Mouse (Mus musculus) lung, adult 2 months (tissue): Measurements from ENCODE around the gene Rps18. TPM values are rescaled to one million over a fixed set of nuclear protein-coding genes. Genes with fewer than 3 reads are reported as not detected.

ENCODE experiments used
- DNase-seq: peaks from one replicate; pipeline ENCODE4 v3.0.0; 2022
- H3K4me1 ChIP-seq: fragments of 200-500 bp; 2 replicates; pipeline ENCODE4 v1.6.1; 2011; ENCODE audit warnings: low read length; ENCODE audit not compliant: control insufficient read depth, insufficient read depth
- H3K4me3 ChIP-seq: fragments of 200-500 bp; replicated peaks from 2 replicates; pipeline ENCODE3; 2011; ENCODE audit warnings: low read depth, mild to moderate bottlenecking, control low read depth, low read length; ENCODE audit errors: extremely low read depth
- CTCF ChIP-seq: fragments of 200-500 bp; IDR thresholded peaks from 2 replicates; pipeline ENCODE4 v1.5.1; 2011; ENCODE audit warnings: mild to moderate bottlenecking, low read length, control low read depth; ENCODE audit not compliant: insufficient read depth
- POLR2A ChIP-seq: fragments of 200-500 bp; IDR thresholded peaks from 2 replicates; pipeline ENCODE4 v1.6.1; 2011; ENCODE audit warnings: low read depth, mild to moderate bottlenecking, control low read depth, low read length, borderline replicate concordance; ENCODE audit errors: extremely low read depth
- WGBS: fragments of 180-500 bp; shearing (Covaris S2); methylation state at CpG from one replicate; pipeline ENCODE4 v1.1.7; 2018; 5-methylcytosine and 5-hydroxymethylcytosine counted together
- polyA plus RNA-seq: library from polyadenylated mRNA; depleted of rRNA; stranded (reverse); fragments of >200 nt; gene quantifications from 2 replicates; pipeline ENCODE4 v1.2.3, GENCODE M21; 2012

Rps18 gene
- polyA plus RNA-seq, 1 experiment: 331 TPM

- TF ChIP-seq POLR2A (no peak), CTCF (no peak)
- 85% methylated on average over 19 of the region's 19 CpGs for WGBS
- DNase-seq: no peak
Measured at GRCm38 (mm10) chr17:33948905-33949537, 6.8 kb downstream of the Rps18 start.

DNA sequence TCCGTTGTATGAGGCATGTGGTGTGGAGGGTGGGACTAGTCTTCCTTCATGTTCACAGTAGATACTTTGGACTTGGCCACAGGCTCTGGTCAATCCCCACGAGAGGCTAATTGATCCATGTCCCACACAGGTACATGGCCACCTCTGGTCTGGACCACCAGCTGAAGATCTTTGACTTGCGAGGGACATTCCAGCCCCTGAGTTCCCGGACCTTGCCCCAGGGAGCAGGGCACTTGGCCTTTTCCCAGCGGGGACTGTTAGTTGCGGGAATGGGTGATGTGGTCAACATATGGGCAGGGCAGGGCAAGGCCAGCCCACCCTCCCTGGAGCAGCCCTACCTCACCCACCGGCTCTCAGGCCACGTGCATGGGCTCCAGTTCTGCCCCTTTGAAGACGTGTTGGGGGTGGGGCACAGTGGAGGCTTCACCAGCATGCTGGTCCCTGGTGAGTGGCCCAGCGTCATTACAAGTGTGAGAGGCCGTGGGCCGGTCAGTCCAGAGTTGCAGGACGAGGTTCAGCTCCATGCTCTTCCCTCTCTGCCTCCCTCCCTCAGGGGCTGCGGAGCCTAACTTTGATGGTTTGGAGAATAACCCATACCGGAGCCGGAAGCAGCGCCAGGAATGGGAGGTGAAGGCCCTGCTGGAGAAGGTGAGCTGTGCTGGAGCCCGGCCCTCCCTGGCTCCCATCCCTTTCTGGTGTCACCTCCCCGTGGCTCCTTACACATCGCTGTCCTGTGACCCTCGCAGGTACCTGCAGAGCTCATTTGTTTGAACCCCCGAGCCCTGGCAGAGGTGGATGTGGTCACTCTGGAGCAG is 7.5 kb downstream of the Rps18 start:
- Histone ChIP-seq H3K4me3 (no peak overlapping the region), H3K4me1 (peaks cover 11% of the 10 kb centered on the region; the same call in 1 of the 2 replicates)
- WGBS: 86% methylated on average over 22 of the region's 22 CpGs
- no peak for DNase-seq
- no peak for TF ChIP-seq POLR2A
- TF ChIP-seq CTCF: no peak

More at GRCm38 (mm10) chr17:33948905-33949537, 6.8 kb downstream of the Rps18 start:
- peaks cover 11% of the 10 kb centered on the region; the same call in 1 of the 2 replicates for H3K4me1 ChIP-seq
- no peak overlapping the region for H3K4me3 ChIP-seq

- no peak for DNase-seq
- Histone ChIP-seq H3K4me1 (peaks cover 11% of the 10 kb centered on the region; the same call in 1 of the 2 replicates), H3K4me3 (no peak overlapping the region)
- 75% methylated on average over 10 of the region's 10 CpGs for WGBS
- TF ChIP-seq POLR2A (no peak), CTCF (no peak)
Measured at GRCm38 (mm10) chr17:33947430-33948089, 8.2 kb downstream of the Rps18 start.

DNA sequence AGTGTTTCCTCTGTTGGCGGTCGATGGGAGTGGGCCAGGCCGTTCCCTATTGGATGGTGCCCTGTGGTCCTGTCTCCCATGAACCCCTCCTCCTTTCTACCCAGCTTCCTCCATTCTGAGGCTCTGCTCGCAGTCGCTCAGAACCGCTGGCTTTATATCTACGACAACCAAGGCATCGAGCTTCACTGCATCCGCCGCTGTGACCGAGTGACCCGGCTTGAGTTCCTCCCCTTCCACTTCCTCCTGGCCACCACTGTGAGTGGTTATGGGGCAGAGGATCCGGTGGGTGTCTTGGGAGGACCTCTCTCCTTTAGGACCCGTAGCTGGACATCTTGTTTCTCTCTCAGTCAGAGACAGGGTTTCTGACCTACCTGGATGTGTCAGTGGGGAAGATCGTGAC is 12.3 kb downstream of the Rps18 start:
- TF ChIP-seq CTCF (no peak), POLR2A (no peak)
- no peak for DNase-seq
- H3K4me1 ChIP-seq: peaks cover 10% of the 10 kb centered on the region; the same call in 1 of the 2 replicates
- H3K4me3 ChIP-seq: no peak overlapping the region
- 88% methylated on average over 15 of the region's 15 CpGs for WGBS

- no peak for TF ChIP-seq POLR2A
- no peak for TF ChIP-seq CTCF
- DNase-seq: no peak
- H3K4me1 ChIP-seq: peaks cover 10% of the 10 kb centered on the region; the same call in 1 of the 2 replicates
- H3K4me3 ChIP-seq: peak overlapping the region; percentile 3
- 47% methylated on average over 19 of the region's 19 CpGs for WGBS
Measured at GRCm38 (mm10) chr17:33941381-33941780, 14.4 kb downstream of the Rps18 start.

DNA sequence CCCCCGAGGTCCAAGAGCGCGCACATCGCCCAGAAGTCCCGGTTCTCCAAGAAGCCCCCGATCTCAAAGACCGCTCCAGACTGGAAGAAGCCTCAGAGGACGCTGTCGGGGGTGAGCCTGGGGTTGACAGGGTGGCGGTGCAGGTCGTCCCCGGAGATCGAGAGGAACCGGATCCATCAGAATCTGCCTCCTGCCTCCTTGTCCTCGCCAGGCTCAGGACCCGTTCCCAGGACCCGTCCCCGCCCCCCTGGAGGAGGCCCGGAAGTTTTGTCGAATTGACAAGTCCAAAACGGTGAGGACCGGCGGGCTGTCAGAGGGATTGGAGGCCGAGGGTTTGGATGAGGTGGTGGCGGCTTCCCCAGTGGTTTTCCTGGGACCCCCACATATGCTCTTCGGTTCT is 14.8 kb downstream of the Rps18 start:
- no peak for DNase-seq
- TF ChIP-seq POLR2A: no peak
- no peak for TF ChIP-seq CTCF
- peaks cover 10% of the 10 kb centered on the region; the same call in 1 of the 2 replicates for H3K4me1 ChIP-seq
- H3K4me3 ChIP-seq: peak overlapping the region; percentile 82
- WGBS: 2% methylated on average over 26 of the region's 26 CpGs

DNA sequence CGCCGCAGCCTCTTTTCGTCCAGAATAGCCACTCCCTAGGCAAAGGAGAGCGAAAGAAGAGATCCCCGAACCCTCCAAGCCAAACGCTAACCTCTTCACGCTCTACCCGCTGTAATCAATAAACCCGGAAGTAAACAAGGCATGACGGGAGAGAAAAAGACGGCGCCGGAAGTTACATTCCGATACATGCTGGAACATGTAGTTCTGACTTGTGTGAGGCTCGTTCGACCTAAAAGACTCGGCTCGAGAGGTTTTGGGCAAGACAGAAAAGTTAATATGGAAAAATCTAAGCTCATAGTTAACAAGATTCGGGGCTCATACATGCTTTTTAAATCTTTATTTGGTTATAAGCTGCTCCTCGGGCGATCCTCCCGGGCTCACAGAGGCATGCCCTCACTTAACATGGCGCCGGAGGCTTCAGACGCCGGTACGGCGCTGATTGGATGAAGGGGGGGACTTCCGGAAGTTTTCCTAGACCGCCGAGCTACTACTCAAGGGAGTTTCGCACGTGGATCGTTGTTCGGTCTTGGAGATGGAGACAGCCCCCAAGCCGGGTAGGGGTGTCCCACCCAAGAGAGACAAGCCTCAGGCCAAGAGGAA is 15.5 kb downstream of the Rps18 start, which contains the start of the genes Pfdn6 and Wdr46:
Gene Pfdn6, minus strand, starts transcription at position 138 of the 600 bp plus-strand sequence.
Gene Wdr46, plus strand, starts transcription at position 455 of the 600 bp plus-strand sequence.
- peak; percentile 86 for DNase-seq
- under 1% methylated on average over 36 of the region's 36 CpGs for WGBS
- TF ChIP-seq POLR2A (peak; percentile 51; the same call in 1 of the 2 replicates), CTCF (no peak)
- peak within 1 kb of the TSS; percentile 82 for H3K4me3 ChIP-seq
- H3K4me1 ChIP-seq: peaks cover 10% of the 10 kb centered on the region; the same call in 1 of the 2 replicates

DNA sequence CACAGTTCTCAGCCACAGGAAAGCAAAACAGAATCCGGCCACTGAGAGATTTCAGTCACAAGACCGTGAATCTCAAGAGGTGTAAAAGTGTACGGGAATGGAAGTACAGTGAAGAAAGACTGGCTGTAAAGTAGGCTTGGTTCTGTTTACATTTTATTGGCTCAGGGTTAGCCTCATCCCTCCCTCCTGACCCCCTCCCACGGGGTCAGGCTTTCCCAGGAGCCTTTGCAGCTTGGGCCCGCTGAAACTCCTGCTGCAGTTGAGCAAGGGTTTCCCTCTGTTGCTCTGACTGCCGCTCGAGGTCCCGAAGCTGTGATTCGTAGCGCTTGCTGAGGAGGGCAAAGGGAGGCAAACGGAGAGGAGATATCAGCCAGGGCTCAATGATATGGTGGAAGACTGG is 17.0 kb downstream of the Rps18 start:
- Histone ChIP-seq H3K4me3 (no peak overlapping the region), H3K4me1 (peaks cover 10% of the 10 kb centered on the region; the same call in 1 of the 2 replicates)
- DNase-seq: no peak
- TF ChIP-seq POLR2A (no peak), CTCF (no peak)
- WGBS: 64% methylated on average over 11 of the region's 11 CpGs

- no peak for TF ChIP-seq CTCF
- TF ChIP-seq POLR2A: no peak
- 83% methylated on average over 15 of the region's 15 CpGs for WGBS
Measured at GRCm38 (mm10) chr17:33936993-33937392, 18.8 kb downstream of the Rps18 start.

More at GRCm38 (mm10) chr17:33936993-33937392, 18.8 kb downstream of the Rps18 start:
- Histone ChIP-seq H3K4me1 (peaks cover 10% of the 10 kb centered on the region; the same call in 1 of the 2 replicates), H3K4me3 (no peak overlapping the region)
- DNase-seq: no peak
